In the genomic region with DNA sequence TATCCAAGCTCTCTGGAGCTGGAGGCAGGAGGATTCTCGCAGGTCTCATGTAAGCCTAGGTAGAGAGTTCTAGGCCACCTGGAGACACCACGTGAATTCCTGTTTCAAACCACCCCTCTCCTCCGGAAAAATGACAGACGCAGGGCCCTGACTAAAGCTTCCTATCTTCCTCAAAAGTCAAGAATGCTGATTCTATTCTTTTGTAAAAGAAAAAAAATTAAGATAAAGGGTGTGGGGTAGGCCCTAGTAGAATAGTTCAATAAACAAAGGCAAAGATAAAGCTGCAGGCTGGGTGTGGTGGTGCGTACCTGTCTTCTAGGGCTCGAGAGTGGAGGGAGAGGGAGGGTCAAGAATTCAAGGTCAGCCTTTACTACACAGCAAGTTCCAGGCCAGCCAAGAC, we compare ENCODE assay signal across 27 mouse cellular contexts. TPM values are rescaled to one million over a fixed set of nuclear protein-coding genes. Genes with fewer than 3 reads are reported as not detected.
A peak's percentile ranks its signal among the peaks of the same experiment; 100 is the strongest.
DNase-seq lines count a peak whose midpoint lies in the region; ATAC-seq and TF ChIP-seq lines count a peak whose summit lies in the region.
"Had no signal": no experiment of that assay in that cellular context is flagged by ENCODE, and none has a peak within 500 bp of the region (broad histone marks: within the 10 kb centered on the region; RNA-seq: fewer than 3 reads in every experiment).

No protein-coding gene starts in this region.

- 0 out of 2 replicates have a peak overlapping the region, but pooled peaks have one; percentile 22 for H3K27ac ChIP-seq in heart, embryonic 10.5 days
- H3K27ac ChIP-seq in ES-E14 (ENCODE audit: insufficient read depth, low read depth, low read length, poor library complexity, severe bottlenecking), result peak overlapping the region; percentile 62; the same call in 1 of the 2 replicates
- H3K27ac ChIP-seq in embryonic facial prominence, embryonic 10.5 days (replicated peaks), result peak overlapping the region; percentile 51; the same call in 1 of the 2 replicates
- H3K27ac ChIP-seq: embryonic facial prominence, embryonic 15.5 days; hindbrain, embryonic 12.5 days; hindbrain, embryonic 15.5 days had no signal

- no peaks in the 10 kb centered on the region for H3K36me3 ChIP-seq in heart, embryonic 10.5 days
- H3K36me3 ChIP-seq in E14TG2a.4 (ENCODE audit: insufficient read depth, low read length) (peaks cover 45% of the 10 kb centered on the region), ES-E14 (ENCODE audit: control insufficient read depth, insufficient read depth, low read length, poor library complexity, severe bottlenecking) (peaks cover 2% of the 10 kb centered on the region; the same call in 1 of the 2 replicates)
- H3K36me3 ChIP-seq in embryonic facial prominence, embryonic 10.5 days (replicated peaks), result no peaks in the 10 kb centered on the region
- H3K36me3 ChIP-seq: embryonic facial prominence, embryonic 15.5 days; G1E; heart, embryonic 12.5 days; hindbrain, embryonic 12.5 days; hindbrain, embryonic 15.5 days had no signal

- ATAC-seq in frontal cortex, adult (ENCODE audit: low TSS enrichment), result no peak
- ATAC-seq: activated CD4-positive, CD25-positive, alpha-beta regulatory T cell, adult 4 months; forebrain, embryonic 14.5 days; forebrain, postnatal 0 days; intestine, postnatal 0 days; Patski had no signal

- peak overlapping the region; percentile 31; the same call in 1 of the 2 replicates for H3K9ac ChIP-seq in ES-E14 (ENCODE audit: insufficient read depth, low read depth, low read length, poor library complexity, severe bottlenecking)
- H3K9ac ChIP-seq: embryonic facial prominence, embryonic 15.5 days; forebrain, postnatal 0 days; heart, embryonic 12.5 days; hindbrain, embryonic 12.5 days; hindbrain, embryonic 15.5 days had no signal

- peaks cover 20% of the 10 kb centered on the region for H3K4me1 ChIP-seq in heart, embryonic 10.5 days
- H3K4me1 ChIP-seq in E14TG2a.4 (replicated peaks; ENCODE audit: low read depth, low read length) (peaks cover 97% of the 10 kb centered on the region), ES-E14 (ENCODE audit: control insufficient read depth in 2 of 2, insufficient read depth in 2 of 2, low read length in 2 of 2, poor library complexity in 1 of 2) (peaks cover 16 to 53% of the 10 kb centered on the region in 2 experiments)
- H3K4me1 ChIP-seq in embryonic facial prominence, embryonic 10.5 days, result peaks cover 23% of the 10 kb centered on the region

- no peak overlapping the region for H3K4me3 ChIP-seq in heart, embryonic 10.5 days
- H3K4me3 ChIP-seq in E14TG2a.4 (replicated peaks; ENCODE audit: low read length) (peak overlapping the region; percentile 43), ES-E14 (ENCODE audit: insufficient read depth in 1 of 2, low read depth in 1 of 2, low read length in 2 of 2, poor library complexity in 1 of 2, severe bottlenecking in 1 of 2) (peak overlapping the region; percentile 0 to 1; a peak in 1 of 4 replicates)
- no peak overlapping the region for H3K4me3 ChIP-seq in embryonic facial prominence, embryonic 10.5 days
- H3K4me3 ChIP-seq: embryonic facial prominence, embryonic 15.5 days; heart, embryonic 12.5 days; hindbrain, embryonic 12.5 days; hindbrain, embryonic 15.5 days had no signal

- no peaks in the 10 kb centered on the region for H3K9me3 ChIP-seq in heart, embryonic 10.5 days
- no peaks in the 10 kb centered on the region for H3K9me3 ChIP-seq in E14TG2a.4 (ENCODE audit: low read length)
- no peaks in the 10 kb centered on the region for H3K9me3 ChIP-seq in ES-E14 (ENCODE audit: control insufficient read depth, insufficient read depth, low read depth, low read length)
- no peaks in the 10 kb centered on the region for H3K9me3 ChIP-seq in embryonic facial prominence, embryonic 10.5 days
- H3K9me3 ChIP-seq: embryonic facial prominence, embryonic 15.5 days; heart, embryonic 12.5 days; hindbrain, embryonic 12.5 days; hindbrain, embryonic 15.5 days had no signal

- no peak for DNase-seq in heart, embryonic 10.5 days (ENCODE audit: low spot score)
- no peak for DNase-seq in heart, postnatal 10 days
- DNase-seq in ES-E14 (ENCODE audit: low read depth, low spot score), result no peak
- no peak for DNase-seq in embryonic facial prominence, embryonic 10.5 days (ENCODE audit: low spot score)
- no peak for DNase-seq in gastrocnemius, postnatal 14 days
- no peak for DNase-seq in spleen, postnatal 14 days (ENCODE audit: low spot score in 2 of 2)
- DNase-seq: adrenal gland, adult 8-10 months; adrenal gland, postnatal 25 days; cerebellum, adult 11-12 months; cerebellum, adult 8-10 months; cerebellum, postnatal 10 days; cerebellum, postnatal 36 days; embryo, embryonic 11 days; forebrain, postnatal 0 days; gastrocnemius, postnatal 36 days had no signal

- intact Hi-C loops in heart, postnatal 10 days (cut with DNase I), result no loop called here
- intact Hi-C loops in gastrocnemius, postnatal 14 days (cut with DNase I; ENCODE audit: low total_unique reads), result no loop called here

- 70% methylated on average over 6 of the region's 6 CpGs for WGBS in heart, embryonic 10.5 days
- WGBS in embryonic facial prominence, embryonic 10.5 days, result 79% methylated on average over 6 of the region's 6 CpGs

- TF ChIP-seq CTCF in E14TG2a.4 (conservative IDR thresholded peaks at IDR 0.05; ENCODE audit: low read length), result no peak

- in situ Hi-C loops in ES-E14 (cut with MboI; ENCODE audit: low sequenced_read_pairs in 2 of 2, unreplicated experiment in 2 of 2), result no loop called here

- peaks cover 12% of the 10 kb centered on the region; the same call in 1 of the 2 replicates for H3K27me3 ChIP-seq in heart, embryonic 10.5 days (ENCODE audit: insufficient read depth, poor library complexity, severe bottlenecking)
- no peaks in the 10 kb centered on the region for H3K27me3 ChIP-seq in E14TG2a.4 (ENCODE audit: insufficient read depth, low read length)
- H3K27me3 ChIP-seq in embryonic facial prominence, embryonic 10.5 days (replicated peaks; ENCODE audit: low read depth, poor library complexity, severe bottlenecking), result peaks cover 39% of the 10 kb centered on the region
- H3K27me3 ChIP-seq: embryonic facial prominence, embryonic 15.5 days; hindbrain, embryonic 12.5 days; hindbrain, embryonic 15.5 days; Patski had no signal

TF ChIP-seq in ES-E14, 5 proteins besides CTCF, POLR2A, EP300 and RAD21:
- TF ChIP-seq HCFC1 (IDR thresholded peaks at IDR 0.05; ENCODE audit: borderline replicate concordance, insufficient read depth, low read length) (no peak), CHD2 (IDR thresholded peaks at IDR 0.05; ENCODE audit: low read depth, low read length) (no peak), MAFK (IDR thresholded peaks at IDR 0.05; ENCODE audit: insufficient read depth, low read depth, low read length) (no peak), ZC3H11A (IDR thresholded peaks at IDR 0.05; ENCODE audit: borderline replicate concordance, low read depth, low read length) (no peak), ZNF384 (IDR thresholded peaks at IDR 0.05; ENCODE audit: low read depth, low read length) (no peak)

RNA-seq across cellular contexts. Expression of gene Pmepa1, which starts 8.4 kb away (rescaled TPM):
- polyA plus RNA-seq in heart, embryonic 10.5 days (2016; fragmentation: Nextera tagmentation; extraction: Ambion mirVana), result 1.4 and 1.9 TPM in 2 replicates
- total RNA-seq in heart, postnatal 10 days (2021), result 10 to 100 TPM; 55.1 to 57.2 TPM
- total RNA-seq in ES-E14 (2012; rRNA removed), result 20.3 and 21.6 TPM in 2 replicates
- polyA plus RNA-seq in embryonic facial prominence, embryonic 10.5 days (2016; fragmentation: Nextera tagmentation; extraction: Ambion mirVana), result 1.4 and 2.1 TPM in 2 replicates
- 10 to 100 TPM; 11.1 to 12.1 TPM for total RNA-seq in gastrocnemius, postnatal 14 days (2021)
- total RNA-seq: granulocyte monocyte progenitor cell, adult 5-6 weeks had no signal
- polyA plus RNA-seq: G1E had no signal

Comparison
In these comparisons a context has a peak if more than half of its experiments do, and no peak if none do; other contexts are left out.
1. H3K4me3 ChIP-seq: peak in E14TG2a.4 (single experiment) and ES-E14 (2 of 2); none in heart, embryonic 10.5 days (single experiment) and embryonic facial prominence, embryonic 10.5 days (single experiment).
2. Peak in every context shown above with its lines, with median percentiles within 50 percentile points of each other: H3K27ac ChIP-seq.